Mouse (Mus musculus): Measurements from ENCODE around the gene Mb. TPM values are rescaled to one million over a fixed set of nuclear protein-coding genes. Genes with fewer than 3 reads are reported as not detected.
A peak's percentile ranks its signal among the peaks of the same experiment; 100 is the strongest.

The Mb gene
- polyA plus RNA-seq, 1 experiment from 2014 or later, result 13.6 TPM

- peak overlapping the region; percentile 38 for H3K4me2 ChIP-seq (replicated peaks)
- H3K4me1 ChIP-seq, result peaks cover 54% of the 10 kb centered on the region
- H3K36me3 ChIP-seq, result no peaks in the 10 kb centered on the region
- no peak overlapping the region for H3K4me3 ChIP-seq
- peak overlapping the region; percentile 99 for H3K27ac ChIP-seq
- peak; percentile 87 for ATAC-seq (ENCODE audit: low FRiP score, low read depth)
- H3K9ac ChIP-seq, result peak overlapping the region; percentile 48; the same call in 1 of the 2 replicates
- H3K27me3 ChIP-seq, result no peaks in the 10 kb centered on the region
- 7% methylated on average over 11 of the region's 11 CpGs for WGBS
- no peaks in the 10 kb centered on the region for H3K9me3 ChIP-seq
Measured at GRCm38 (mm10) chr15:77037278-77038161, 12.9 kb downstream of the Mb start.

GRCm38 (mm10) chr15:77036989-77037277 is 13.5 kb downstream of the Mb start:
- no peak overlapping the region for H3K4me3 ChIP-seq
- H3K27ac ChIP-seq, result peak overlapping the region; percentile 99
- peak; percentile 49 for ATAC-seq (ENCODE audit: low FRiP score, low read depth)
- 17% methylated on average over 2 of the region's 2 CpGs for WGBS
- peaks cover 54% of the 10 kb centered on the region for H3K4me1 ChIP-seq
- H3K4me2 ChIP-seq (replicated peaks), result peak overlapping the region; percentile 38
- no peaks in the 10 kb centered on the region for H3K36me3 ChIP-seq
- peak overlapping the region; percentile 48; the same call in 1 of the 2 replicates for H3K9ac ChIP-seq
- no peaks in the 10 kb centered on the region for H3K9me3 ChIP-seq
- no peaks in the 10 kb centered on the region for H3K27me3 ChIP-seq

- peak overlapping the region; percentile 38 for H3K4me2 ChIP-seq (replicated peaks)
- peak; percentile 75 for ATAC-seq (ENCODE audit: low FRiP score, low read depth)
Measured at GRCm38 (mm10) chr15:77036320-77036988, 14.0 kb downstream of the Mb start.

GRCm38 (mm10) chr15:77035643-77036042 is 14.8 kb downstream of the Mb start:
- Histone ChIP-seq H3K27ac (peak overlapping the region; percentile 99), H3K9me3 (no peaks in the 10 kb centered on the region), H3K27me3 (no peaks in the 10 kb centered on the region), H3K9ac (0 out of 2 replicates have a peak overlapping the region, but pooled peaks have one; percentile 13), H3K4me2 (replicated peaks) (no peak overlapping the region), H3K4me1 (peaks cover 59% of the 10 kb centered on the region), H3K36me3 (no peaks in the 10 kb centered on the region), H3K4me3 (no peak overlapping the region)
- no peak for ATAC-seq (ENCODE audit: low FRiP score, low read depth)
- 63% methylated on average over 3 of the region's 3 CpGs for WGBS

More at GRCm38 (mm10) chr15:77036320-77036988, 14.0 kb downstream of the Mb start:
- Histone ChIP-seq H3K27me3 (no peaks in the 10 kb centered on the region), H3K4me1 (peaks cover 55% of the 10 kb centered on the region), H3K4me3 (no peak overlapping the region), H3K27ac (peak overlapping the region; percentile 99), H3K9me3 (no peaks in the 10 kb centered on the region), H3K36me3 (no peaks in the 10 kb centered on the region), H3K9ac (peak overlapping the region; percentile 48; the same call in 1 of the 2 replicates)
- WGBS, result 58% methylated on average over 11 of the region's 11 CpGs

GRCm38 (mm10) chr15:77034526-77034925 is 15.9 kb downstream of the Mb start:
- H3K9me3 ChIP-seq, result no peaks in the 10 kb centered on the region
- ATAC-seq (ENCODE audit: low FRiP score, low read depth), result no peak
- no peak overlapping the region for H3K9ac ChIP-seq
- H3K36me3 ChIP-seq, result no peaks in the 10 kb centered on the region
- peaks cover 52% of the 10 kb centered on the region for H3K4me1 ChIP-seq
- no peak overlapping the region for H3K27ac ChIP-seq
- no peak overlapping the region for H3K4me3 ChIP-seq
- 76% methylated on average over 6 of the region's 6 CpGs for WGBS
- no peak overlapping the region for H3K4me2 ChIP-seq (replicated peaks)
- no peaks in the 10 kb centered on the region for H3K27me3 ChIP-seq

GRCm38 (mm10) chr15:77031271-77031670 is 19.2 kb downstream of the Mb start:
- 34% methylated on average over 3 of the region's 3 CpGs for WGBS
- Histone ChIP-seq H3K36me3 (no peaks in the 10 kb centered on the region), H3K27ac (0 out of 2 replicates have a peak overlapping the region, but pooled peaks have one; percentile 15), H3K4me2 (replicated peaks) (no peak overlapping the region), H3K4me3 (no peak overlapping the region), H3K9me3 (no peaks in the 10 kb centered on the region), H3K4me1 (peaks cover 38% of the 10 kb centered on the region), H3K27me3 (no peaks in the 10 kb centered on the region), H3K9ac (no peak overlapping the region)
- no peak for ATAC-seq (ENCODE audit: low FRiP score, low read depth)

- no peaks in the 10 kb centered on the region for H3K9me3 ChIP-seq
- peak; percentile 83 for ATAC-seq (ENCODE audit: low FRiP score, low read depth)
- H3K4me3 ChIP-seq, result peak overlapping the region; percentile 5; the same call in 1 of the 2 replicates
- WGBS, result 21% methylated on average over 7 of the region's 7 CpGs
- H3K4me2 ChIP-seq (replicated peaks), result peak overlapping the region; percentile 27
- no peaks in the 10 kb centered on the region for H3K36me3 ChIP-seq
- peaks cover 30% of the 10 kb centered on the region for H3K4me1 ChIP-seq
- no peak overlapping the region for H3K9ac ChIP-seq
- H3K27me3 ChIP-seq, result no peaks in the 10 kb centered on the region
- peak overlapping the region; percentile 85 for H3K27ac ChIP-seq
Measured at GRCm38 (mm10) chr15:77029331-77029991, 21.0 kb downstream of the Mb start.

GRCm38 (mm10) chr15:77027675-77028074 is 22.8 kb downstream of the Mb start:
- H3K4me3 ChIP-seq, result no peak overlapping the region
- H3K9me3 ChIP-seq, result no peaks in the 10 kb centered on the region
- H3K4me1 ChIP-seq, result peaks cover 30% of the 10 kb centered on the region
- H3K36me3 ChIP-seq, result no peaks in the 10 kb centered on the region
- ATAC-seq (ENCODE audit: low FRiP score, low read depth), result no peak
- H3K4me2 ChIP-seq (replicated peaks), result no peak overlapping the region
- WGBS, result 71% methylated on average over 6 of the region's 6 CpGs
- no peak overlapping the region for H3K9ac ChIP-seq
- H3K27me3 ChIP-seq, result no peaks in the 10 kb centered on the region
- no peak overlapping the region for H3K27ac ChIP-seq

GRCm38 (mm10) chr15:77027117-77027516 is 23.4 kb downstream of the Mb start:
- no peaks in the 10 kb centered on the region for H3K9me3 ChIP-seq
- no peak overlapping the region for H3K4me2 ChIP-seq (replicated peaks)
- ATAC-seq (ENCODE audit: low FRiP score, low read depth), result no peak
- H3K9ac ChIP-seq, result no peak overlapping the region
- H3K36me3 ChIP-seq, result no peaks in the 10 kb centered on the region
- 90% methylated on average over 3 of the region's 3 CpGs for WGBS
- H3K4me1 ChIP-seq, result peaks cover 30% of the 10 kb centered on the region
- H3K4me3 ChIP-seq, result no peak overlapping the region
- H3K27ac ChIP-seq, result no peak overlapping the region
- no peaks in the 10 kb centered on the region for H3K27me3 ChIP-seq

GRCm38 (mm10) chr15:77025884-77026583 is 24.4 kb downstream of the Mb start:
- Histone ChIP-seq H3K4me2 (replicated peaks) (no peak overlapping the region), H3K36me3 (no peaks in the 10 kb centered on the region), H3K9ac (no peak overlapping the region), H3K9me3 (no peaks in the 10 kb centered on the region), H3K4me3 (no peak overlapping the region), H3K27ac (no peak overlapping the region), H3K4me1 (peaks cover 24% of the 10 kb centered on the region), H3K27me3 (no peaks in the 10 kb centered on the region)
- WGBS, result 81% methylated on average over 5 of the region's 5 CpGs
- ATAC-seq (ENCODE audit: low FRiP score, low read depth), result no peak

GRCm38 (mm10) chr15:77022401-77022957 is 28.0 kb downstream of the Mb start:
- no peak for ATAC-seq (ENCODE audit: low FRiP score, low read depth)
- Histone ChIP-seq H3K27me3 (no peaks in the 10 kb centered on the region), H3K4me1 (peaks cover 7% of the 10 kb centered on the region; the same call in 1 of the 2 replicates), H3K9me3 (no peaks in the 10 kb centered on the region), H3K4me3 (no peak overlapping the region), H3K9ac (no peak overlapping the region), H3K27ac (no peak overlapping the region; the same call in 1 of the 2 replicates), H3K36me3 (no peaks in the 10 kb centered on the region), H3K4me2 (replicated peaks) (no peak overlapping the region)
- WGBS, result 74% methylated on average over 5 of the region's 5 CpGs

All from limb, embryonic 13.5 days (tissue).